Mouse (Mus musculus): ENCODE results near the gene Mrgprd. TPM values are rescaled to one million over a fixed set of nuclear protein-coding genes. Genes with fewer than 3 reads are reported as not detected.

Mrgprd gene
- polyA plus RNA-seq, 1 experiment, result not detected

DNA sequence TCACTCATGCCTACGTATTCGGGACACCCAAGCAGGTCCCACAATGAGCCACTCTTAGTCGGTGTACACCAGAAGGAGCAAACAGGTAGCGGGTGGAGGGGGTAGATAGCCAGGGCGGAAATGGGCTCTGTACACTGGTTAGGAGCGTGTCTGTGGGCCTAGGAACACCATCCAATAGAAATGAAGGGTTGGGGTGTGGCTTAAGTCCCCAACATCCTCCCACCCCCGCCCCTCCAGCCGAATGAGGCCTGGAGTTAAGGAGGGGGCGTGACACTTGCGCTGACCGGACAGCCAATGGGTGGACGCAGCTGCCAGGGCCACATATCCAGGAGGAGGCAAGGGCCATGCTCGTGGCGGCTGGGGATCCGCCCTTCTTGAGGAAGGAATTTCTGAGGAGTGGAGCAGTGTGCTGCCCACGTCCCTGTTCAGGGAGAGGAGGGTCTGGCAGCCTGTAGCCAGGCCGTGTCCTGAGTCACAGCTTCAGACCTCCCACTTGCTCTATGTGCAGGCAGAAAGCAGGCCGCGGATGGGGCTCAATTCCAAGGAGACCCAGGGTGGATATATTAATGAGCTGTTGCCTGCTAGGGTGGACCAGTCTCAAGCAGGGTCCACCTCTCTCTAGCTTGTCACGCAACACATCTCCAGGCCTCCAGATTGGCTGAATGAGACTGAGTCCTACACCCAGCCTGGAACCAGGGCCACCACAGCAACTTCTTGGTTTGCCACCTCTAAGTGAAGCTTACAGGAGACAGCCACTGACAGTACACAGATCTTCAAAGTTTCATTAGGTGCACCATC lies 11.9 kb upstream of the Mrgprd start:
- DNase-seq (ENCODE audit: low read depth in 1 of 2, low spot score in 2 of 2), result no peak
- Histone ChIP-seq H3K27me3 (ENCODE audit: control insufficient read depth, insufficient read depth, low read length) (no peaks in the 10 kb centered on the region), H3K27ac (ENCODE audit: insufficient read depth, low read length) (no peak overlapping the region), H3K4me1 (ENCODE audit: control insufficient read depth, insufficient read depth, insufficient read length) (no peaks in the 10 kb centered on the region), H3K4me3 (ENCODE audit: extremely low read depth, insufficient read depth, insufficient read length) (no peak overlapping the region), H3K36me3 (ENCODE audit: control insufficient read depth, insufficient read depth, low read length) (no peaks in the 10 kb centered on the region)
- no peak for TF ChIP-seq CTCF (IDR thresholded peaks at IDR 0.05; ENCODE audit: extremely low read depth, insufficient read depth, insufficient read length, insufficient replicate concordance)
- no peak for TF ChIP-seq POLR2A (IDR thresholded peaks at IDR 0.05; ENCODE audit: low read depth, low read length)
- 48% methylated on average over 20 of the region's 20 CpGs for WGBS

DNA sequence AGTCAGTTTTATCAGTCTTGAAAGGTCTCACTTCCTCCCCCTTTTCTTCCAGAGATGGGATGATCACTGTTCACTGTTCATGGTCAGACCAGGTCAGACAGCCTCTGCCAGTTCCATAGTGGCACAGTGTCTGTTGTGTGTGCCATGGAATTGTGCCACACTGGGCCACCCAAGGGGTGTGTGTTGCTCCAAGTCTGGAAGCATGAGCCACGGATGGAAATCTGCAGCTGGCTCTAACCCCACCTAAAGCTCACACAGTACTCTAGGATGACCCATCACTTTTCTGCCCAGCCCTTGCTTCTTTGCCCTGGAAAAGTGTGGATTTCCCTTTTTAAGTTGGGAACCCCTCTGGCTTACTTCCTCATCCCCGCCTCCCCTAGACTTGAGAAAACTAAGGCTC lies 10.5 kb upstream of the Mrgprd start:
- 80% methylated on average over 2 of the region's 2 CpGs for WGBS
- no peak for DNase-seq (ENCODE audit: low read depth in 1 of 2, low spot score in 2 of 2)
- Histone ChIP-seq H3K4me1 (ENCODE audit: control insufficient read depth, insufficient read depth, insufficient read length) (no peaks in the 10 kb centered on the region), H3K36me3 (ENCODE audit: control insufficient read depth, insufficient read depth, low read length) (no peaks in the 10 kb centered on the region), H3K4me3 (ENCODE audit: extremely low read depth, insufficient read depth, insufficient read length) (no peak overlapping the region), H3K27ac (ENCODE audit: insufficient read depth, low read length) (no peak overlapping the region), H3K27me3 (ENCODE audit: control insufficient read depth, insufficient read depth, low read length) (no peaks in the 10 kb centered on the region)
- no peak for TF ChIP-seq CTCF (IDR thresholded peaks at IDR 0.05; ENCODE audit: extremely low read depth, insufficient read depth, insufficient read length, insufficient replicate concordance)
- TF ChIP-seq POLR2A (IDR thresholded peaks at IDR 0.05; ENCODE audit: low read depth, low read length), result no peak

- 91% methylated on average over 10 of the region's 10 CpGs for WGBS
- no peaks in the 10 kb centered on the region for H3K4me1 ChIP-seq (ENCODE audit: control insufficient read depth, insufficient read depth, insufficient read length)
- H3K4me3 ChIP-seq (ENCODE audit: extremely low read depth, insufficient read depth, insufficient read length), result no peak overlapping the region
- no peaks in the 10 kb centered on the region for H3K27me3 ChIP-seq (ENCODE audit: control insufficient read depth, insufficient read depth, low read length)
- H3K36me3 ChIP-seq (ENCODE audit: control insufficient read depth, insufficient read depth, low read length), result no peaks in the 10 kb centered on the region
- no peak overlapping the region for H3K27ac ChIP-seq (ENCODE audit: insufficient read depth, low read length)
- TF ChIP-seq CTCF (IDR thresholded peaks at IDR 0.05; ENCODE audit: extremely low read depth, insufficient read depth, insufficient read length, insufficient replicate concordance) (no peak), POLR2A (IDR thresholded peaks at IDR 0.05; ENCODE audit: low read depth, low read length) (no peak)
- no peak for DNase-seq (ENCODE audit: low read depth in 1 of 2, low spot score in 2 of 2)
Measured at GRCm38 (mm10) chr7:145307636-145308035, 7.0 kb upstream of the Mrgprd start.

GRCm38 (mm10) chr7:145308061-145308675 lies 6.5 kb upstream of the Mrgprd start:
- H3K36me3 ChIP-seq (ENCODE audit: control insufficient read depth, insufficient read depth, low read length), result no peaks in the 10 kb centered on the region
- DNase-seq (ENCODE audit: low read depth in 1 of 2, low spot score in 2 of 2), result no peak
- WGBS, result 82% methylated on average over 30 of the region's 30 CpGs
- H3K27me3 ChIP-seq (ENCODE audit: control insufficient read depth, insufficient read depth, low read length), result no peaks in the 10 kb centered on the region
- no peaks in the 10 kb centered on the region for H3K4me1 ChIP-seq (ENCODE audit: control insufficient read depth, insufficient read depth, insufficient read length)
- H3K4me3 ChIP-seq (ENCODE audit: extremely low read depth, insufficient read depth, insufficient read length), result no peak overlapping the region
- TF ChIP-seq CTCF (IDR thresholded peaks at IDR 0.05; ENCODE audit: extremely low read depth, insufficient read depth, insufficient read length, insufficient replicate concordance), result no peak
- no peak for TF ChIP-seq POLR2A (IDR thresholded peaks at IDR 0.05; ENCODE audit: low read depth, low read length)
- H3K27ac ChIP-seq (ENCODE audit: insufficient read depth, low read length), result no peak overlapping the region

- no peak for DNase-seq (ENCODE audit: low read depth in 1 of 2, low spot score in 2 of 2)
- TF ChIP-seq CTCF (IDR thresholded peaks at IDR 0.05; ENCODE audit: extremely low read depth, insufficient read depth, insufficient read length, insufficient replicate concordance) (no peak), POLR2A (IDR thresholded peaks at IDR 0.05; ENCODE audit: low read depth, low read length) (no peak)
- Histone ChIP-seq H3K4me3 (ENCODE audit: extremely low read depth, insufficient read depth, insufficient read length) (no peak overlapping the region), H3K27ac (ENCODE audit: insufficient read depth, low read length) (no peak overlapping the region), H3K36me3 (ENCODE audit: control insufficient read depth, insufficient read depth, low read length) (no peaks in the 10 kb centered on the region), H3K4me1 (ENCODE audit: control insufficient read depth, insufficient read depth, insufficient read length) (no peaks in the 10 kb centered on the region), H3K27me3 (ENCODE audit: control insufficient read depth, insufficient read depth, low read length) (no peaks in the 10 kb centered on the region)
- WGBS, result 58% methylated on average over 4 of the region's 4 CpGs
Measured at GRCm38 (mm10) chr7:145308866-145309265, 5.8 kb upstream of the Mrgprd start.

GRCm38 (mm10) chr7:145309877-145310276 lies 4.8 kb upstream of the Mrgprd start:
- Histone ChIP-seq H3K27ac (ENCODE audit: insufficient read depth, low read length) (no peak overlapping the region), H3K36me3 (ENCODE audit: control insufficient read depth, insufficient read depth, low read length) (no peaks in the 10 kb centered on the region), H3K4me3 (ENCODE audit: extremely low read depth, insufficient read depth, insufficient read length) (no peak overlapping the region), H3K4me1 (ENCODE audit: control insufficient read depth, insufficient read depth, insufficient read length) (no peaks in the 10 kb centered on the region), H3K27me3 (ENCODE audit: control insufficient read depth, insufficient read depth, low read length) (no peaks in the 10 kb centered on the region)
- WGBS, result 65% methylated on average over 1 of the region's 1 CpGs
- no peak for DNase-seq (ENCODE audit: low read depth in 1 of 2, low spot score in 2 of 2)
- TF ChIP-seq POLR2A (IDR thresholded peaks at IDR 0.05; ENCODE audit: low read depth, low read length), result no peak
- TF ChIP-seq CTCF (IDR thresholded peaks at IDR 0.05; ENCODE audit: extremely low read depth, insufficient read depth, insufficient read length, insufficient replicate concordance), result no peak

DNA sequence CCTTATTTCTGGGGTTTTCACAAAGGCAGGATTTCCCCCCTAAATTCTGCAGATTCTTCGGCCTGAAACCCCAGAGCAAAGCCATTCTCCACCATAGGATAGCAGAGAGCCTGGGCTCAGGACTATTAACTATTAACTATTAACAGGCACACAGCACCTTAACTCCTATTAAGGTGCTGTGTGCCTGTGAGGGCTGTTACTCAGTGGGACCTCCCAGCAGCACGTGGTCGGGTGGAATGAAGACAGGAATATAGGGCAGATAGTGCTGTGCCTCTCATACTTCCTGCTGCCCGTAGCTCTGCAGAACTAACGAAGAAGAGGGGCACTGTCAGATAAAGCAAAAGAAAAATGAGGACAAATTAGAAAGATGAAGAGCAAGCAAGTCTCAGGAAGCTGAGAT lies 4.1 kb upstream of the Mrgprd start:
- no peak for DNase-seq (ENCODE audit: low read depth in 1 of 2, low spot score in 2 of 2)
- H3K4me3 ChIP-seq (ENCODE audit: extremely low read depth, insufficient read depth, insufficient read length), result no peak overlapping the region
- no peak for TF ChIP-seq POLR2A (IDR thresholded peaks at IDR 0.05; ENCODE audit: low read depth, low read length)
- TF ChIP-seq CTCF (IDR thresholded peaks at IDR 0.05; ENCODE audit: extremely low read depth, insufficient read depth, insufficient read length, insufficient replicate concordance), result no peak
- H3K27ac ChIP-seq (ENCODE audit: insufficient read depth, low read length), result no peak overlapping the region
- 60% methylated on average over 5 of the region's 5 CpGs for WGBS
- no peaks in the 10 kb centered on the region for H3K36me3 ChIP-seq (ENCODE audit: control insufficient read depth, insufficient read depth, low read length)
- H3K4me1 ChIP-seq (ENCODE audit: control insufficient read depth, insufficient read depth, insufficient read length), result no peaks in the 10 kb centered on the region
- no peaks in the 10 kb centered on the region for H3K27me3 ChIP-seq (ENCODE audit: control insufficient read depth, insufficient read depth, low read length)
